Mouse (Mus musculus) thymus, adult 2 months (tissue): ENCODE data around the gene Bex4.

Experiments
- CTCF ChIP-seq: fragments of 200-500 bp; IDR thresholded peaks from 2 replicates; pipeline ENCODE4 v1.5.1; 2012; ENCODE audit warnings: mild to moderate bottlenecking, control low read depth, low read length, moderate library complexity, borderline replicate concordance; ENCODE audit not compliant: control insufficient read depth, poor library complexity, insufficient read depth; ENCODE audit errors: extremely low read depth
- POLR2A ChIP-seq: fragments of 200-500 bp; IDR thresholded peaks from 2 replicates; pipeline ENCODE4 v1.6.1; 2012; ENCODE audit warnings: mild to moderate bottlenecking, low read length, control low read depth, moderate library complexity; ENCODE audit not compliant: control insufficient read depth, poor library complexity, insufficient read depth; ENCODE audit errors: extremely low read depth

DNA sequence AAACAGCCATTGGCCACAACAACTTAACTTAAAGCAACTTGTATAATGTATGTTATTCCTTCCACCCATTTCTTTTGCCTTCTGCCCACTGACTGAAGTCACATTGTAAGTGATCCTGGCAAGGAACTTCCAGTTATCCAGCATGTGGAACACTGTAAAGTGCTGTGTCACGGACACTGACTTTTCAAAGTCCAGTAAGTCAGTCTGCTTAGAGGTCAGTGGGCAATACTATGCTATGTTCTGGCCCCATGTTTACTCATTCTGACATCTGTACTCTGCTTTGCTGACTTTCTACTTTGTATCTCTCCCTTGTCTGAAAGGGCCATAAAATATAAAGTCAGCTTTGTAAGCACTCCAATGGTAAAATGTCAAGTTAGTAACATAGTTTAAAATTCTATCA is 44.3 kb downstream of the Bex4 start:
- TF ChIP-seq POLR2A (no peak), CTCF (no peak)
